Mouse (Mus musculus): ENCODE data around the gene Serpinh1.
"Not testable (repeated sequence)": the region's sequence is repeated elsewhere in the genome, so short reads cannot be mapped to it uniquely, and the experiment has no call there.

GRCm38 (mm10) chr7:99374325-99374724 is 21.3 kb upstream of the Serpinh1 start:
- TF ChIP-seq POLR2A, CTCF (IDR thresholded peaks at IDR 0.05; ENCODE audit: insufficient read depth, low read depth, low read length): not testable (repeated sequence)
